Mouse (Mus musculus) brain, embryonic 14.5 days (tissue): ENCODE measurements around the gene Fam170b. TPM values are rescaled to one million over a fixed set of nuclear protein-coding genes. Genes with fewer than 3 reads are reported as not detected.

Experiments used
- DNase-seq: peaks from one replicate; pipeline ENCODE4 v3.0.0-alpha.2; 2011; ENCODE audit warnings: low read depth
- CTCF ChIP-seq: fragments of 200-500 bp; IDR thresholded peaks from 2 replicates; pipeline ENCODE4 v1.5.1; 2012; ENCODE audit warnings: inconsistent platforms, mild to moderate bottlenecking, moderate library complexity, borderline replicate concordance; ENCODE audit not compliant: insufficient read depth, insufficient read length; ENCODE audit errors: extremely low read depth
- POLR2A ChIP-seq: fragments of 200-500 bp; IDR thresholded peaks from 2 replicates; pipeline ENCODE4 v1.6.1; 2012; ENCODE audit warnings: mild to moderate bottlenecking, inconsistent platforms, borderline replicate concordance; ENCODE audit not compliant: poor library complexity, insufficient read depth, insufficient read length, severe bottlenecking; ENCODE audit errors: extremely low read depth
- polyA plus RNA-seq: library from polyadenylated mRNA; depleted of rRNA; stranded (reverse); fragments of >200 nt; gene quantifications from 2 replicates; pipeline ENCODE4 v1.2.3, GENCODE M21; 2012

Gene Fam170b
- polyA plus RNA-seq, 1 experiment: not detected

- no peak for TF ChIP-seq CTCF
- no peak for TF ChIP-seq POLR2A
- no peak for DNase-seq
Observed at GRCm38 (mm10) chr14:32835181-32835580, 1.4 kb downstream of the Fam170b start.

- TF ChIP-seq POLR2A: no peak
- no peak for TF ChIP-seq CTCF
- DNase-seq: no peak
Observed at GRCm38 (mm10) chr14:32835596-32835995, 1.8 kb downstream of the Fam170b start.

GRCm38 (mm10) chr14:32836191-32836590 is 2.4 kb downstream of the Fam170b start:
- DNase-seq: no peak
- TF ChIP-seq POLR2A: no peak
- TF ChIP-seq CTCF: no peak

- no peak for DNase-seq
- no peak for TF ChIP-seq CTCF
- TF ChIP-seq POLR2A: no peak
Observed at GRCm38 (mm10) chr14:32842052-32842451, 8.3 kb downstream of the Fam170b start.

GRCm38 (mm10) chr14:32854059-32854458 is 20.3 kb downstream of the Fam170b start:
- no peak for DNase-seq
- TF ChIP-seq POLR2A (no peak), CTCF (no peak)

GRCm38 (mm10) chr14:32856246-32856645 is 22.5 kb downstream of the Fam170b start:
- no peak for TF ChIP-seq CTCF
- no peak for TF ChIP-seq POLR2A
- DNase-seq: no peak

GRCm38 (mm10) chr14:32856681-32857328 is 23.0 kb downstream of the Fam170b start, which contains the start of gene Vstm4:
TSS of gene Vstm4 (plus strand) at chr14:32856756.
- TF ChIP-seq POLR2A (no peak), CTCF (no peak)

GRCm38 (mm10) chr14:32858361-32858760 is 24.6 kb downstream of the Fam170b start:
- TF ChIP-seq POLR2A (no peak), CTCF (no peak)
- no peak for DNase-seq

More at GRCm38 (mm10) chr14:32856681-32857328, 23.0 kb downstream of the Fam170b start, which contains the start of gene Vstm4:
- DNase-seq: peak; percentile 49

GRCm38 (mm10) chr14:32858941-32859510 is 25.3 kb downstream of the Fam170b start:
- no peak for TF ChIP-seq POLR2A
- no peak for TF ChIP-seq CTCF
- DNase-seq: no peak

GRCm38 (mm10) chr14:32859831-32860569 is 26.2 kb downstream of the Fam170b start:
- no peak for DNase-seq
- TF ChIP-seq POLR2A: no peak
- TF ChIP-seq CTCF: no peak

- DNase-seq: peak; percentile 31
- TF ChIP-seq POLR2A: no peak
- TF ChIP-seq CTCF: no peak
Observed at GRCm38 (mm10) chr14:32861149-32861581, 27.4 kb downstream of the Fam170b start.
